Mouse (Mus musculus) R1 (cell line): ENCODE measurements around the gene Cdk5.
A peak's percentile ranks its signal among the peaks of the same experiment; 100 is the strongest.

Source experiments
- DNase-seq: peaks from one replicate; pipeline ENCODE4 v3.0.0-alpha.2; 2018; ENCODE audit warnings: low read depth, low spot score

The Cdk5 gene

DNA sequence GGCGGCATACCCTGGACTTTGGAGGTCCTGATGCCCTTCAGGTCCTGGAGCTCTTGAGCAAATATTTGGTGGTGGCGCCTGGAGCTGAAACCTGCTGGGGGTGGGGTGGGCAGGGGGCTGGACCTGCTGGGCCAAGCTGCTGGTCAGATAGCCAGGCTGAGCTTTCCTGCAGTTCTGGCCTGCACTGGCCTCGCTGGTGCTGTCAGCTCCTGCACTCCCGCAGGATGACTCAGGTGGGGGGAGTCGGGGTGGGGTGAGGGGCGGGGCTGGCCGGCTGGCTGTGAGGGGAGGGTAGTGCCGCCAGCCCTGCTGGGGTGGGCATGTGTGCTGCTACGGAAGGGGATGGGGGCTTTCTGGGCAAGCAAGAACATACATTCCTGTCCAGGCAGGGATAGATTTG, 5.3 kb upstream of the Cdk5 start:
- no peak for DNase-seq

DNA sequence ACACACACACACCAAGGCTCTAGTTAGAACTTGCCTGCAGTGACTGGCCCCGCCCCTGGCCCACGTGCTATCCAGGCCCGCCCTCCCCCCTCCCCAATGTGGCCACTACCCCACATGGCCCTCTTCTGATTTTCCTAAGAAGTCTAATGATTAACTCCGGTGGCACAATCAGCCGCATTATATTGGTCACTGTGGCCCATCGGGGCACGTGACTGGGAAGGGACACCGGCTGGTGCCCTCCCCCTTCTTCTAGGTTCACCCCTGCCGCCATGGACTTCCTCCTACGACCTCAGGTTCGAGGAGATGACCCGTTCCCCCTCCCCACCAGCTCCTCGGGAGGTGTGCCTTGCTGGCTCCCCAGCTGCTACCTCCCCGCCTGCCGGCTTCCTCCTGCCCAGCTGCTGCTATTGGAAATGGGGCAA, 4.7 kb upstream of the Cdk5 start:
- DNase-seq = no peak

DNA sequence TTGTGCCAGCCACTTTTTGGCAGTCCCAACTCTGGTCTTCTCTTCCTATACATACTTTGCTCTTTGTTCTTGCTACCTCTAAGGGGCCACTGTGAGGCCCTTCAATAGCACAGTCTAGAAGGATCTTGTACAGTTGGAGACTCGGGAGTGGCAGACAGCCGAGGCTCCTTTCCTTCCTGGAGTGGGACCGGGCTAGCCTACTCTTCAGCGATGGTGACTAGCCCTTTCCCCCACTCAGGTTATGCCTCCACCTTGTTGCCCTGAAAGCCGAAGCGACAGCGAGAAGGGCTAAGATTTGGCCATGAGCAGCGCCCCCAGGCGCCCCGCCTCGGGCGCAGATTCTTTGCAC, 3.9 kb upstream of the Cdk5 start:
- DNase-seq = no peak

DNA sequence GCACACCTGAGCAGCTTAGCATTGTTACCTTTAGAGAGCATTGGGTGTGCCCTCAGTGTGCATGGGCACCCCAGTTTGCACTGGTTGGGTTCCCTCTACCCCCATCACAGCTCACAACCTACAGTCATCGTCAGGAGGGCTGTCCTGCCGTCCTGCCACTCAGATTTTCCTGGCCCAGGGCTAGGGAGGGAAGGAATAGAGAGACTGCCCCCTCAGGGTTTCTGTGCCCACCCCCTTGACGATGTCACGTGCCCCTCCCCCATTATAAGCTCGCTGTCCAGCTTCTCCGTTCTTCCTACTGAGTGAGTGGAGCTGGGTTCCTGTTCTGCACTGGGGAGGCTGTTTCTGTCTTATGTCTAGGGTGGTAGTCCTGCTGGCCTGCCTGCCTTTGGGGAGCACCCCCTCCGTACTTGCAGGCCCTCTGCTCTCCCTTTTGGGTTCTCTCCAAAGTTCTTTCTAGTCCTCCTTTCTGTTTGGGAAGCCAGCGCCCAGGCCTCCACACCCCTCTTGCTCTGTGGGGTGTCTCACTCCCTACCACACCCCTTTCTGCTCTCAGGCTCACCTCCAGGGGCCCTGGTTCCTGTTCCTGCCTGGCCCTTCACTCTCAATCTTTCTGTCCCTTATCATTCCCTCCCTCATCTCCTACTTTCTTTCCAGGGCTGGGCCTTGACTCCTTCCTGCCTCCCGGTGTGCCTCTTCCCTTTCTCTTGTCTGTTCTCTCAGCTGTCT, 3.4 kb upstream of the Cdk5 start:
- peak; percentile 43 for DNase-seq

DNA sequence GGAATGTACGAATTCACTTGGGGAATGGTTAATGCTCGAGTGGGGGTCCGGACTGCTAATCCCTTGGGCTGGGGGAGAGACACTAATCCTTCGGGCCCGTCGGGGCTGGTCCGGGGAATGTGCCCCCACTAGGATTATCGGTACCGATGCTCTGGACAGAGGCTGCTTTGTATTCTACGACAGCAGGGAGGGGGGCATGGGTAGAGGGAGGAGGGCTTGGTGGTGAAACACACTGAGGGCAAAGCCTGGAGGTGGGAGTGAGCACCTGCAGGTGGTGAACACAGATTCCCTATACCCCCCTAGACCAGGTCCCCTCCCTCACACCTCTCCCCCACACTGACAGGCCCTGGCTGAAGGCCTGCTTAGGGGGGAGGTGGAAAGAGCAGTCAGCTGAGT, 2.7 kb upstream of the Cdk5 start:
- no peak for DNase-seq

DNA sequence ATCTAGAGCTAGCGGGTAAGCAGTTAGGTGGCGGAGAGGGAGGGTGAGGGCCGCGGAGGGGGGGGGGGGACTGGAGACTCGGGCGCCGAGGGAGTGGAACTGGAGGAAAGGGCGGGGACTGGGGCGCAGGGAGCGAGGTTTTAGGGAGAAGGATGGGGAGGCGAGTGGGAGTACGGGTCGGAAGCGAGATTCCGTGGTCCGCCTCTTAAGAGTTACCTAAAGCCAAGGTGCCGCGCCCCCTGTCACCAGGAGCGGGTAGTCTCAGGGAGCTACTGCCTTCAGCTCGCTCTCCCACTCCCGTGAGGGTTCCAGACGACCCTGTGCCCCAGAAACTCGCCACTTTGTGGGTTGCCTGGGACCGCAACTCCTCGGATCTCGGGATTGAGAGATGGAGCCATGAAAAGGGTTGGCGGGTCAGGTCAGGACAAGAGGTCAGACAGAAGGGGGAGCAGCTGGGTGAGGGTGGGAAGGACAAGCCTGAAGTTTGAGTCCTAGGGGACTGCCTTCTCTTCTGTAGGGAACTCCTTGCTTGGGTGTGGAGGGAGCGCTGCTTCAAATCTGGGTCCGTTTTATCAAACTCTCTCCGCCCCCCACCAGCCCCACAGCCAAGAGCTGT, 2.2 kb upstream of the Cdk5 start:
- peak; percentile 83 for DNase-seq

DNA sequence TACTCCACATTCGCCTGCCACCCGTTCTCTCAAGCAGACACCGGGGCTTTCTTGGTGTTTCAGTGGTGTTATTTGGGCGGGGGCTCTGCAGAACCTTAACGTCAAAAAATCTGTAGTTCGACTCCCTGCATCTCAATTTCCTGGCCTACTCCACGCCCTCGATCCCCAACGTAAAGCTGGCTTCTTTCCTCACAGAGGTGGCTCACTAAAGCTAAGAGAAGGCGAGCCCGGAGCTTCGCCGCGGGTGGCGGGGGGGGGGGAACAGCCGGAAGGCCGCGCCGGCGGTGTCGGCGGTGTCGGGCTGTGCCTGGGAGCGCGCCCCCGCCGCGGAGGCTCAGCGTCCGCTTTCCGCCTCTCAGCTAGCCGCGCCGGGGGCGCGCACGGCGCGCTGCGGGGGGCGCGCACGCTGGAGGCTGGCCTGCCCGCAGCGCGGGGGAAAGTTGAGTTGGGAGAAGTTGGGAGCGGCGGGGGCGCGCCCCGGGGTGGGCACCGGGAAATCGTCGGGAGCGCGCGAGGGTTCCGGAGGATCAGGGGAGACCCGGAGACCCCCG, 1.6 kb upstream of the Cdk5 start:
- DNase-seq = peak; percentile 78

DNA sequence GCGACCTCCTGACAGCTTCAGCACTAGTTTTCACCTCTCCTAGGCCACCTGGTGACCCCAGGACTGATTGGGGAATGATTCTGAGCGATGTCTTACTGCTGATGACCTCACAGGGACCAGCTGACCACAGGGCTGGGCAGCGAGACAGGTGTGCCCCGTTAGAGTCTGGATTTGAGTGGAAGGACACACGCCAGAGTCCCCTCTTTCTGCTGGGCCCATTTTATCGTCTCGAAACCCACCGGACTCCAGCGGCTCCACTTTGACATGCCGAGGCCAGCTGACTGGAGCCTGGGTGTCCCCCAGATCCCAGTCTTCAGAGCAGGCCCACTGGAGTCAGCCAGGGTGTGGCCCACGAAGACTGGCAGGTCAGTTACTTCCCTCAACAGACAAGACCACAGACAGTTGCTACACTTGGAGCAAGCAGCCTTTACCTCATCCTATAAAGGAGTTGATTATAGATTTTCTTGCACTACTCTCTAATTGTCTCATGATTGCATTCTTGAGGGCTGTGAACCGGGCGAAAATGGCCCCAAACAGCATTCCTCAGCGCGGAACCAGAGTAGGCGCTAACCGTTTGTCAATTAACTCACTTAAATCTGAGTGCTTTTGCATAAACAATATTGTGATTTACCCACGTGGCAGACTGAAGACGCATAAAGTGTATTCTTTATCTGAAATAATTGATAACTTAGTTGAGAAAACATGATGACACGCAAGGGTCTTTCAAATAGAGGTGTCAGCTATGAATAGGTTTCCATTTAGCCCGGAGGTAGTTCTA, 863 bp upstream of the Cdk5 start:
- DNase-seq = no peak

DNA sequence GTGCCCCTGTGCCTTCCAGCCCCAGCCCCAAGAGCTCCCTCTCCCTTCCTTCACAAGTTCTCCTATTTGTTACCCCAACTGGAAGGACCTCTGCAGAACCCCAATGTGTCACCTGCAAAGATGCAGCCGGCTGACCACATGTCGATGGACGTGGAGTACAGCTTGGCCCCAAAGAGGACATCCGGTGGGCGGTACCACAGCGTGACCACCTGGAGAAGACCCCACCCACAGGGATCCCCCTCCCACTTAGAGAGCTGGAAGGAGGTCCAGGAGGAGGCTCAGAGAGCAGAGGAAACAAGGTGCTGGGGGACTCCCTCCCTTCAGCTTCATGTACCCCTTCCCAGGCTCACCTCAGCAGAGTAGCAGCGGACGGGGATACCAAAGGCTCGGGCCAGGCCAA, 2.9 kb downstream of the Cdk5 start:
- DNase-seq = no peak

DNA sequence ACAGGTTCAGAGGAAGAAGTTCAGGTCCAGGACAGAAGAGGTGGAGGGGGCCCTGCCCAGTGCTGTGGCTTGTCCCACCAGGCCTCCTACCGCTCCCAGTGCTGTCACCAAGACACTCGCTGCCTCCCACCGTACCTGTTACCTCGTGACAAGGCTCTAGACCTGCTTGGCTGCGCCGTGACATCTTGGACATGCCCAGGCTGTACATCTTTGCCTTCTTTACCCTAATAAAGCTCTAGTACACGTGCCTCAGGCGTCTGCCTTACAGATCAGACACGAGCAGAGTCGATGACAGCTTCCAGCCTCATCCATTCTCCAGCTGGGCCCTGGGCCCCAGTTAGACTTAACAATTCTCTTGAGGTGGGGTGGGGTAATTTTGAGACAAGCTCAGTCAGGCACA, 5.7 kb downstream of the Cdk5 start:
- DNase-seq = no peak

DNA sequence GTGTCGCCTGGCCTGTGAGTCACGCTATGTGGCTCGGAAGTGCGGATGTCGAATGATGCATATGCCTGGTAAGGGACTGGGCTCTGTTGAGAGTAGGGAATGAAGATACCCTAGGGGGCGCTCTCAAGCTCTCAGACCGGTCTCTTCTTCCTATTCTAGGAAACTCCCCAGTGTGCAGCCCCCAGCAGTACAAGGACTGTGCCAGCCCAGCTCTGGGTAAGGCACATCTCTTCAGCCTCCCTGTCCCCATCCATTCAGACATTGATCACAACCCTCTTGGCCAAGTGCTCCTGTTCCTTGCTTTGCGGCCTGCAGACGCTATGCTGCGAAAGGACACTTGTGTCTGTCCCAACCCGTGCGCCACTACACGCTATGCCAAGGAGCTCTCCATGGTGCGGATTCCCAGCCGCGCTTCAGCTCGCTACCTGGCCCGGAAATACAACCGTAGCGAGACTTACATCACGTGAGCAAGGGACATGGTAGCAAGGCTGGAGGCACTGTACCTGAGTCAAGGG, 7.1 kb downstream of the Cdk5 start:
- peak; percentile 92 for DNase-seq

DNA sequence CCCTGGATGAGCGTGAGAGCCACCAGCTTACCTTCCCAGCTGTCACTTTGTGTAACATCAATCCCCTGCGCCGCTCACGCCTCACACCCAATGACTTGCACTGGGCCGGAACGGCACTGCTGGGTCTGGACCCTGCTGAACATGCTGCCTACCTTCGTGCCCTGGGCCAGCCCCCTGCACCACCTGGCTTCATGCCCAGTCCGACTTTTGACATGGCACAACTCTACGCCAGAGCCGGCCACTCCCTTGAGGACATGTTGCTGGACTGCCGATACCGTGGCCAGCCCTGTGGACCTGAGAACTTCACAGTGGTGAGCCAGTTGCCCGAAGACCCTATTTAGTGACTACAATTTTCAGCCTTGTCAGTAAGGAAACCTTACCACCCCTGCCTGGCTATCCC, 9.4 kb downstream of the Cdk5 start:
- DNase-seq = no peak

DNA sequence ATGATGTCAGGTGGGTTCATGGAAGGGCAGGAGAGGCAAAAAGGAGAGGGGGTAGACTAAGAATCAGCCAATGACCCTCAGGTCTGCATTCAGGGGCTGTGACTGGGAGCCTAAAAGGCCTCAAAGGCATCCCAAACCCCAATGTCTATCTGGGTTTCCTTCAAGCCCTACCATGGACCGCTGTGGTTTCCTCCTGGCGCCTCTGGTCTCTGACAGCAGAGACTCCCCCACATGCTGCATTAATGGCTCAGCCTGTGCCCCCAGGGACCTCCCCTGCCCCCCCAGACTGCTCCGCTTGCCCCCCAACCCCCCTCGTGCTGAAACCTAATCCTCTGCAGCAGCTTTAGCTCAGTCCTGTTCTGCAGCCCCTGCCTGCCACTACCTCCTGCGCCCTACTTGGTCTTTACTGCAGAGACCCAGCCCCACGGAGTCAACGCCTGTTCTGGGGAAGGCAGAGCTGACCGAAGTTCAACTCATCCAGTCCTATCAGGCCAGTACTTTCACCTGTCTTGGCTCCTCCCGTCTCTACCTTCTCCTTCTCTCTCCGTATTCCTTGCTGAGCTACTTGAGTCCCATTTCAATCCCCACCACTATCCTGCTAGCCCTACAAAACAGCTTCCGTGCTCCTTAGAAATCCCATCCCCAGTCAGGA, 10.2 kb downstream of the Cdk5 start, which contains the start of gene Asic3:
TSS of gene Asic3 (plus strand) at position 351 of the 652 bp plus-strand sequence.
- DNase-seq = no peak

DNA sequence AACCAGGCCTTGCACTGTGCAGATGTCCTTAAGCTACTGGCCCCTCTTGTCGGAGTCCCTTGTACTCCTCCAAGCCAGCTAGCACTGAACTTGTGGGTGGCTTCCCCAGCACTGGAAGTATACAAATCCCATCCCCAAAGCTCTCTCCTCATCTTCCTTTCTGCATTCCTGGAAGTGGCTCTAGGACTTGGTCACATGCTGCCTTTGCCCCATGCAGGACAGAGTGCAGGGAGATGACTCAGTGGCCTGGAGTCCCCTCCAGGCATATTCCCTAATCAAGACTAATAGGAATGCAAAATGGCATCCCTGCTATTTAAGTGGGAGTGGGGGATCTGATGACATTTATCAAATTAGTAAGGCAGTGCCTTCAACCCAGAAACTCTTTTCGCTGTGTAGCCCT, 11.3 kb downstream of the Cdk5 start:
- DNase-seq = no peak

DNA sequence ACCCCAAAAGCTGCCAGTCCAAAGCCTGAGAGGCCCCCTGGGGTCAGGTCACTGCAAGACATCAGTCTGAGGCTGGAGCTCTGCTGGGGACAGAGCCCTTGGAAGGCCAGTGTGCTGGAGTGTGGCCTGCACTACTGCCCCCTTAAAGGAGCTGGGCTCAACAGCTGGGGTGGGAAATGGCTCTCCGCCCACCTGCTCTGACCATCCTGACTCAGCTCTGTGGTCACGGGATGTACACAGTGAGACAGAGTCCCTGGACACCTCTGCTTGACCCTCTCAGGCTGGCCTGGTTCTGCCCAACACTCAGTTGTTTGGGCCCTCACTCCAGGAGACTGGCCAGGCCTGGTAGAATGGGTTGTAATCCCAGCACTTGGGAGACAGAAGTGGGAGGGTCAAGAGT, 13.9 kb downstream of the Cdk5 start:
- no peak for DNase-seq

DNA sequence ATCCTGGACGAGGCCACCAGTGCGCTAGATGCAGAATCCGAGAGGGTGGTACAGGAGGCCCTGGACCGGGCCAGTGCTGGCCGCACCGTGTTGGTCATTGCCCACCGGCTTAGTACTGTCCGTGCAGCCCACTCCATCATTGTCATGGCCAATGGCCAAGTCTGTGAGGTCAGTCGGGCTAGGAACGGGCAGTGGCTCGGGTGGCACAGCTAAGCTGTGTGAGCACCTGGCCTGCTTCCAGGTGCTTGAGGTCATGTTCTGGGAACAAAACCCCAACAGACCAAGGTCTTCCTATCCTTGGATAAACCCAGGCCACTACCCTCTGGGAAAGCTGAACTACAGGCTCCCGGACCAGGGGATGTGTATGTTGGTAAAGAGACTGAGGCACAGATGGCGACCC, 14.7 kb downstream of the Cdk5 start:
- DNase-seq = no peak

DNA sequence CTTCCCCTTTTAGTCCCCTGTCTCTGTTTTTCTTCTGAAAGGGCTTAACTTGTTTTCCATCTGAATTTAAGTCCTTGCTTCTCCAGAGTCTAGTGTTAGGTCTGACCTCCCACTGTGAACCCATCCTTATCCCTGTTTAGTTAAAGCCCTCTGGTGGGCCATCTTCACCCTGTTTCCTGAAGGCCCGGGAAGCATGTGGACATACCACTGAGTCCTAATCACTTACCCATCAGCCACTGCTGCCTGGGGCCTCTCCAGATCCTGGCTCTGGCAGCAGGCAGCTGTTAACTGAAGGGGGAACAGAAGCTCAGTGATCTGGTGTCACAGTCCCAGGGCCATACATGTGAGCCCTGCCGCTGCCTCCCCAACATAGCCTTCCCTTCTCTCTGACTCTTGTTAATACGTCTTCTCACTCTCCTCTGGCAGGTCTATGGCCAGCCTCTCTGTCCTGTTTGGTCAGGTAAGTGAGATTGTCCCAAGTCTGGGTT, 17.9 kb downstream of the Cdk5 start:
- DNase-seq = no peak

DNA sequence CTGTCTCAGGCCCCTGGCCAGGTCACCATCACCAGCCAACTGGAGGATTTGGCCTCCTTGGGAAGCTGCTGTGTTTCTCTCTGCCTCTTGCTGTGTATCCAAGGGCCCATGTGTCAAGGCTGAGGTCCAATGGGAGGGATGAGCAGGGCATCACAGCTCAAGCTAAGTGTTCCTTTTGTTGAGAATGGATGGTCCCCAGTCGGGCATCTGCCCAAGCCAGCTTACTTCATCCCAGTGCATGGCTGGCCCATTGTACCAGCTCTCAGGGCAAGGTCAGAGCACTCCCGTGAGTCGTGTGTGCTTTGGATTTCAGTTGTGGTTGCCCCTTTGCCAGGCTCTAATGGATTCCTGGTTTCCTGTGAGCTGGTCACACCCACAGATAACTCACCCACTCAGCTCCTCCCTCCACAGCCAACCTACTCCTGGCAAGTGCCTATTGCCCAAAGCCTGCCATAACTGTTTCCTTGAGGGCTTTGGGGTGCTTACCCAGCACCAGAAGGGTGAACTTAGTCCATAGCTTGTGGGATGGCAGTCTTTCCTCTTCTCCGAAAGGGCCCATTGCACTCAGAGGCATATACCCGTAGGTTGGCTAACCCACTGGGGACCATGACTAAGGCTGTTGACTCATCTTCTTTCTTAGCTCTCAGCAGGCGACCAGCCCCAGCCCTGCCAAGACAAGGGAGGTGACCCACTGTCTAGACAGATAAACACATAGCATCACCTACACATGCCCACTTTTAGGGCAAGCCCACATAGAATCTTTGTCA, 18.6 kb downstream of the Cdk5 start:
- no peak for DNase-seq

DNA sequence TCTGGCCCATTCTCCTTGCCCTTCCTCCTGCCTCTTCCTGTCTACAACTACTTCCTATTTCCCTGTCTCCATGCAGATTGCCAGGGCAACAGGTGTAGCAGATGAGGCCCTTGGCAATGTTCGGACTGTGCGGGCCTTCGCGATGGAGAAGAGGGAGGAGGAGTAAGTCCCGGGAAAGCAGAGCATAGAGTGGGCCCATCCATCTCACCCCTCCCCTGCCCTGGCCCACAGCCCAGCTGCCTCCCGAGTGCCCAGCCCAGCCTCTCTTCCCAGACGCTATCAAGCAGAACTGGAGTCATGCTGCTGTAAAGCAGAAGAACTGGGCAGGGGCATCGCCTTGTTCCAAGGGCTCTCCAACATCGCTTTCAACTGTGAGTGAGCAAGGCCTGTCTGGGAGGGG, 21.4 kb downstream of the Cdk5 start:
- no peak for DNase-seq

DNA sequence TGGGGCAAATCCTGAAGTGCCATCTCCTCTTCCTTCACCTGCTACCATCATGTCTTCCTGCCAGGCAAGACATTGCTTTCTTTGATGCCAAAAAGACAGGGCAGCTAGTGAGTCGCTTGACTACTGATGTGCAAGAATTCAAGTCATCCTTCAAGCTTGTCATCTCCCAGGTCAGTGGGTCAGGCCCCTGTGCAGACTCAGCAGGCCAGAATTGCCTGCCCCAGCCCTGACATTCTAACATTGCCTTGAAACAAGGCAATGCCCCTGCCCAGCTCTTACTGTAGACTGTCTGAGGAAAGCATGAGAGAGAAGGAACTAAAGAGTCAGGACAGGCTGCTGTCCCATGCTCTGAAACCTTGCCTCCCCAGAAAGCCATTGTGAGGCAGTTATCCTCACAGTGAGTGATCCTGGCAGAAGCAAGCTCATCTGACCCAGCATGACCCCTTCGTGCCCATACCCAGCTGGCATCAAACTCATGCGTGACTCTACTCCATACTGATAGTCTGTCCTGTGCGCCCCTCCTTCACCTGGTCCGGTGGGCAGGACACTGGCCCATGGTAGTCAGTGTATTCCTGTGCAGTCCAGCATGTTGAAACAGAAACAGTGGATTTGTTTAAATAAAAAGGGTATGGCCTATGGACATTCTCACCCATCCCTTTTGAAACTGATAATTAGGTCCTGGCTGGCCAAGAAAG, 22.3 kb downstream of the Cdk5 start:
- DNase-seq = no peak
